Mouse (Mus musculus): ENCODE results near the gene Slc2a6. TPM values are rescaled to one million over a fixed set of nuclear protein-coding genes. Genes with fewer than 3 reads are reported as not detected.

Gene Slc2a6
- polyA plus RNA-seq, 1 experiment from 2014 or later = 0.49 TPM

DNA sequence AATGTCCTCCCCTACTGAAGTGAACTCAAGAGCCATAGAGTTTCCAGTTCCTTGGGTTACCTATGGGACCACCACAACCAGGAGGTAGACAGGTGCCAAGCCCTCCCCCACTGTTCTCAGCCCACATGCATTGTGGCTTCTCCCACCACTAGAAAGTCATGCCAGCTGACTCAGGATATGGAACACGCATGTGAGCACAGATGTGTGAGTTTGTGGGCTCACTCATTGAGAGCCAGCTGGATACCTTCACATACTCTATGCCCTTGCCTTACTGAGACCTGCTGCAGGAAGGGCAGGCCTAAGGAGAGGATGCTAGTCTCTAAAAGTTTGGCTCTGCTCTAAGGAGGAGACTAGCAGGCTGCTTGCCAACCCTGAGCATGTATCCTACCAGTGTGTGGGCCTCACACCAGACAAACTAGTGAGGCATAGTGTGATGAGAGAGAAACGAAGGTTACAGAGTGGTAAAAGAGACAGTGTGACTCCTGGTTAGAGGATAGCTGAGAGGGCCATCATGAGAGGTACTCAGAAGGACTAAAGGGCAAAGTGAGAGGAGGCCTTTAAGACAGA is 42.5 kb upstream of the Slc2a6 start:
- DNase-seq (ENCODE audit: low spot score) (no peak), ATAC-seq (replicated peaks; ENCODE audit: low FRiP score, low read depth) (no peak)
- Histone ChIP-seq H3K27me3 (ENCODE audit: insufficient read depth, low read length) (no peaks in the 10 kb centered on the region), H3K4me1 (replicated peaks; ENCODE audit: insufficient read depth, low read length) (0 out of 2 replicates have a peak, but pooled peaks cover 5% of the 10 kb centered on the region), H3K36me3 (ENCODE audit: insufficient read depth, low read length) (no peaks in the 10 kb centered on the region), H3K9me3 (replicated peaks; ENCODE audit: low read length) (no peaks in the 10 kb centered on the region), H3K4me2 (ENCODE audit: low read length) (no peak overlapping the region), H3K9ac (ENCODE audit: low read depth, low read length) (no peak overlapping the region), H3K27ac (no peak overlapping the region), H3K4me3 (replicated peaks; ENCODE audit: low read depth, low read length) (no peak overlapping the region)
- WGBS = 85% methylated on average over 2 of the region's 2 CpGs
- no peak for TF ChIP-seq CTCF (IDR thresholded peaks at IDR 0.05; ENCODE audit: low read depth)

- WGBS = 57% methylated on average over 3 of the region's 3 CpGs
- DNase-seq (ENCODE audit: low spot score) (no peak), ATAC-seq (replicated peaks; ENCODE audit: low FRiP score, low read depth) (no peak)
- Histone ChIP-seq H3K27me3 (ENCODE audit: insufficient read depth, low read length) (no peaks in the 10 kb centered on the region), H3K36me3 (ENCODE audit: insufficient read depth, low read length) (no peaks in the 10 kb centered on the region), H3K4me1 (replicated peaks; ENCODE audit: insufficient read depth, low read length) (no peaks in the 10 kb centered on the region), H3K27ac (no peak overlapping the region), H3K4me3 (replicated peaks; ENCODE audit: low read depth, low read length) (no peak overlapping the region), H3K9me3 (replicated peaks; ENCODE audit: low read length) (no peaks in the 10 kb centered on the region), H3K9ac (ENCODE audit: low read depth, low read length) (no peak overlapping the region), H3K4me2 (ENCODE audit: low read length) (no peak overlapping the region)
- TF ChIP-seq CTCF (IDR thresholded peaks at IDR 0.05; ENCODE audit: low read depth) = no peak
Measured at GRCm38 (mm10) chr2:27069646-27070045, 41.8 kb upstream of the Slc2a6 start.

DNA sequence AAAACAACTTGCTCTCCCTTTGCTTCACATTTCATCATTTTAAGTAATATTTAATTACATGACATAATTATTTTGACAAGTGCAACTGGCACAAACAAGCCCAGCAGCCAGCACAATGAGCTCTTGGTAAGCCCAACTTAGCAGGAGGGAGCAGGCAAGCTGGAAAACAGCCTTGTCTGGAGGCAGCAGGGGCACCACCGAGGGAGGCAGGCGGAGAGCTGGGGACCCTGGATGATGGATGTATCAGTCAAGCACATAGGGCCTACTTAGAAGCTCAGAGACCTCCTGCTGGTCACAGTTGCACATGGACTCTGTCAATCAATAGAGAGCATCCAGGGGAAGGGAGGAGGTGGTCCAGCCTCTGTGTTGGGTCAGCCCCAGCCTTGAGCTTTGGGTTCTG is 40.2 kb upstream of the Slc2a6 start:
- TF ChIP-seq CTCF (IDR thresholded peaks at IDR 0.05; ENCODE audit: low read depth) = no peak
- Histone ChIP-seq H3K9ac (ENCODE audit: low read depth, low read length) (no peak overlapping the region), H3K27ac (no peak overlapping the region), H3K9me3 (replicated peaks; ENCODE audit: low read length) (no peaks in the 10 kb centered on the region), H3K27me3 (ENCODE audit: insufficient read depth, low read length) (no peaks in the 10 kb centered on the region), H3K4me2 (ENCODE audit: low read length) (no peak overlapping the region), H3K4me1 (replicated peaks; ENCODE audit: insufficient read depth, low read length) (no peaks in the 10 kb centered on the region), H3K36me3 (ENCODE audit: insufficient read depth, low read length) (no peaks in the 10 kb centered on the region), H3K4me3 (replicated peaks; ENCODE audit: low read depth, low read length) (no peak overlapping the region)
- ATAC-seq (replicated peaks; ENCODE audit: low FRiP score, low read depth) (no peak), DNase-seq (ENCODE audit: low spot score) (no peak)
- 46% methylated on average over 2 of the region's 2 CpGs for WGBS

- 95% methylated on average over 2 of the region's 2 CpGs for WGBS
- ATAC-seq (replicated peaks; ENCODE audit: low FRiP score, low read depth) (no peak), DNase-seq (ENCODE audit: low spot score) (no peak)
- no peak overlapping the region for H3K9ac ChIP-seq (ENCODE audit: low read depth, low read length)
- H3K9me3 ChIP-seq (replicated peaks; ENCODE audit: low read length) = no peaks in the 10 kb centered on the region
- H3K27me3 ChIP-seq (ENCODE audit: insufficient read depth, low read length) = no peaks in the 10 kb centered on the region
- H3K36me3 ChIP-seq (ENCODE audit: insufficient read depth, low read length) = no peaks in the 10 kb centered on the region
- no peak overlapping the region for H3K27ac ChIP-seq
- H3K4me3 ChIP-seq (replicated peaks; ENCODE audit: low read depth, low read length) = no peak overlapping the region
- H3K4me1 ChIP-seq (replicated peaks; ENCODE audit: insufficient read depth, low read length) = no peaks in the 10 kb centered on the region
- TF ChIP-seq CTCF (IDR thresholded peaks at IDR 0.05; ENCODE audit: low read depth) = no peak
- no peak overlapping the region for H3K4me2 ChIP-seq (ENCODE audit: low read length)
Measured at GRCm38 (mm10) chr2:27067124-27067523, 39.3 kb upstream of the Slc2a6 start.

- WGBS = 63% methylated on average over 9 of the region's 9 CpGs
- no peaks in the 10 kb centered on the region for H3K36me3 ChIP-seq (ENCODE audit: insufficient read depth, low read length)
Measured at GRCm38 (mm10) chr2:27059187-27059586, 31.4 kb upstream of the Slc2a6 start.

GRCm38 (mm10) chr2:27058751-27059150 is 31.0 kb upstream of the Slc2a6 start:
- Histone ChIP-seq H3K9me3 (replicated peaks; ENCODE audit: low read length) (no peaks in the 10 kb centered on the region), H3K27me3 (ENCODE audit: insufficient read depth, low read length) (no peaks in the 10 kb centered on the region), H3K9ac (ENCODE audit: low read depth, low read length) (no peak overlapping the region), H3K27ac (no peak overlapping the region), H3K4me2 (ENCODE audit: low read length) (no peak overlapping the region), H3K4me3 (replicated peaks; ENCODE audit: low read depth, low read length) (no peak overlapping the region), H3K4me1 (replicated peaks; ENCODE audit: insufficient read depth, low read length) (no peaks in the 10 kb centered on the region), H3K36me3 (ENCODE audit: insufficient read depth, low read length) (no peaks in the 10 kb centered on the region)
- DNase-seq (ENCODE audit: low spot score) (no peak), ATAC-seq (replicated peaks; ENCODE audit: low FRiP score, low read depth) (no peak)
- 11% methylated on average over 12 of the region's 12 CpGs for WGBS
- no peak for TF ChIP-seq CTCF (IDR thresholded peaks at IDR 0.05; ENCODE audit: low read depth)

More at GRCm38 (mm10) chr2:27059187-27059586, 31.4 kb upstream of the Slc2a6 start:
- no peaks in the 10 kb centered on the region for H3K4me1 ChIP-seq (replicated peaks; ENCODE audit: insufficient read depth, low read length)
- H3K27ac ChIP-seq = no peak overlapping the region
- no peak overlapping the region for H3K4me3 ChIP-seq (replicated peaks; ENCODE audit: low read depth, low read length)
- H3K27me3 ChIP-seq (ENCODE audit: insufficient read depth, low read length) = no peaks in the 10 kb centered on the region
- TF ChIP-seq CTCF (IDR thresholded peaks at IDR 0.05; ENCODE audit: low read depth) = no peak
- no peaks in the 10 kb centered on the region for H3K9me3 ChIP-seq (replicated peaks; ENCODE audit: low read length)
- DNase-seq (ENCODE audit: low spot score) (no peak), ATAC-seq (replicated peaks; ENCODE audit: low FRiP score, low read depth) (no peak)
- H3K4me2 ChIP-seq (ENCODE audit: low read length) = no peak overlapping the region
- H3K9ac ChIP-seq (ENCODE audit: low read depth, low read length) = no peak overlapping the region

DNA sequence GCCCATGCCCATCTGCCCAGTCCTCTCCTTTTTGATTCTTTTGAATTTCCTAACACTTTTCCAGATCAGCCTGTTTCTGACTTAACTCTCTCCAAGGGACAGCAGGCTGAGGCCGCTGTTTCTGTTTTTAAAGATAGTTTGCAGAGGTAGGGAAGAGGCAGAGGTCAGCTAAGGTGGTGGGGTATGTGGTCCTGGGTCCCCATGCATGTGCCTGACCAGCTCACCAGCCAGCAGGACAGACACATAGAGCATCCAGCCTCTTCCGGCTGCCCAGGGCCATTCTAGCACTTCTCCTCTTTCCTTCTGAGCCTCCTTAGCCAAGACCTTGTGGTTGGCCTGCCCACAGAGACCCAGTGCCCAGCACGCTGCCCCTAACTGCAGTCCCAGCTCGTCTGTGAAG is 30.5 kb upstream of the Slc2a6 start:
- Histone ChIP-seq H3K27me3 (ENCODE audit: insufficient read depth, low read length) (no peaks in the 10 kb centered on the region), H3K9ac (ENCODE audit: low read depth, low read length) (no peak overlapping the region), H3K9me3 (replicated peaks; ENCODE audit: low read length) (no peaks in the 10 kb centered on the region), H3K36me3 (ENCODE audit: insufficient read depth, low read length) (no peaks in the 10 kb centered on the region), H3K4me2 (ENCODE audit: low read length) (no peak overlapping the region), H3K4me3 (replicated peaks; ENCODE audit: low read depth, low read length) (no peak overlapping the region), H3K4me1 (replicated peaks; ENCODE audit: insufficient read depth, low read length) (no peaks in the 10 kb centered on the region), H3K27ac (no peak overlapping the region)
- WGBS = 26% methylated on average over 4 of the region's 4 CpGs
- DNase-seq (ENCODE audit: low spot score) = no peak
- no peak for TF ChIP-seq CTCF (IDR thresholded peaks at IDR 0.05; ENCODE audit: low read depth)
- ATAC-seq (replicated peaks; ENCODE audit: low FRiP score, low read depth) = no peak

Data from kidney, postnatal 0 days (tissue).